31 mouse cellular contexts compared by ENCODE assay signal in genomic region chr1:136263355-136263754, GRCm38 (mm10). TPM values are rescaled to one million over a fixed set of nuclear protein-coding genes. Genes with fewer than 3 reads are reported as not detected.
DNase-seq lines count a peak whose midpoint lies in the region; ATAC-seq and TF ChIP-seq lines count a peak whose summit lies in the region.
"Had no signal": no experiment of that assay in that cellular context is flagged by ENCODE, and none has a peak within 500 bp of the region (broad histone marks: within the 10 kb centered on the region; RNA-seq: fewer than 3 reads in every experiment).

No protein-coding gene starts in this region.

- peak; percentile 41 for ATAC-seq in granulocyte monocyte progenitor cell, adult 5-6 weeks (replicated peaks; ENCODE audit: poor library complexity, severe bottlenecking)
- ATAC-seq: forebrain, embryonic 14.5 days; forebrain, postnatal 0 days; hindbrain, postnatal 0 days; inflammation-experienced regulatory T-cells, adult 6 months; intestine, embryonic 16.5 days had no signal

- no peak overlapping the region for H3K4me3 ChIP-seq in layer of hippocampus, adult 2 months
- H3K4me3 ChIP-seq: embryonic facial prominence, embryonic 12.5 days; embryonic facial prominence, embryonic 15.5 days; gastrocnemius, adult 2 months; heart, embryonic 12.5 days; heart, embryonic 15.5 days had no signal

- DNase-seq in cerebellum, adult 9-11 months: peak; percentile 11
- DNase-seq in cerebellum, adult 9-10 months: no peak
- DNase-seq in 416B (ENCODE audit: low read depth): peak; percentile 43
- DNase-seq in layer of hippocampus, adult 2 months (ENCODE audit: low spot score in 2 of 2): no peak
- DNase-seq in urinary bladder, adult 2 months (ENCODE audit: low spot score): no peak
- DNase-seq: adrenal gland, adult 2 months; adrenal gland, postnatal 14 days; B cell, adult 2 months; cerebellum, adult 11 months; cerebellum, adult 2 months; cerebellum, postnatal 14 days; forebrain, postnatal 0 days; gastrocnemius, adult 2 months; gastrocnemius, postnatal 14 days; heart, postnatal 10 days; heart, postnatal 36 days had no signal

- TF ChIP-seq CTCF in layer of hippocampus, adult 2 months (conservative IDR thresholded peaks at IDR 0.05): no peak

- H3K27ac ChIP-seq in layer of hippocampus, adult 2 months: no peak overlapping the region
- H3K27ac ChIP-seq: embryonic facial prominence, embryonic 12.5 days; embryonic facial prominence, embryonic 15.5 days; gastrocnemius, adult 2 months; heart, embryonic 15.5 days; hindbrain, embryonic 14.5 days; hindbrain, postnatal 0 days had no signal

RNA-seq across cellular contexts. Expression of gene Gpr25, which starts 2.7 kb away (rescaled TPM):
- total RNA-seq in granulocyte monocyte progenitor cell, adult 5-6 weeks (2014; fragmentation: Nextera tagmentation): not detected in 2 replicates
- total RNA-seq in granulocyte monocyte progenitor cell, adult 5-6 weeks (2017): not detected in 2 replicates
- total RNA-seq in layer of hippocampus, adult 2 months (2021): 1 to 10 TPM; 5.0 to 5.5 TPM
- polyA plus RNA-seq in urinary bladder, adult 2 months (2012; rRNA removed): 0.06 and 0.10 TPM in 2 replicates
- total RNA-seq: adrenal gland, adult 2 months; adrenal gland, postnatal 14 days; adrenal gland, postnatal 4 days; gastrocnemius, adult 2 months; gastrocnemius, postnatal 14 days; heart, postnatal 10 days; heart, postnatal 36 days; MEL had no signal
- polyA plus RNA-seq: adrenal gland, adult 2 months; embryonic facial prominence, embryonic 12.5 days; embryonic facial prominence, embryonic 15.5 days; forebrain, embryonic 11.5 days; gonadal fat pad, adult 2 months; heart, embryonic 12.5 days; hindbrain, embryonic 11.5 days; inflammation-experienced regulatory T-cells, adult 6 months; intestine, embryonic 16.5 days had no signal

RNA-seq across cellular contexts. Expression of gene Inava, which starts 29.3 kb away (rescaled TPM):
- total RNA-seq in granulocyte monocyte progenitor cell, adult 5-6 weeks (2014; fragmentation: Nextera tagmentation): not detected in 2 replicates
- total RNA-seq in granulocyte monocyte progenitor cell, adult 5-6 weeks (2017): not detected in 2 replicates
- 1 to 10 TPM; 3.0 to 3.2 TPM for total RNA-seq in layer of hippocampus, adult 2 months (2021)
- polyA plus RNA-seq in urinary bladder, adult 2 months (2012; rRNA removed): 22.4 and 24.3 TPM in 2 replicates
- total RNA-seq: adrenal gland, postnatal 14 days; gastrocnemius, adult 2 months; gastrocnemius, postnatal 14 days; heart, postnatal 36 days had no signal

RNA-seq across cellular contexts. Expression of gene Mroh3, which starts 50.7 kb away (rescaled TPM):
- total RNA-seq in granulocyte monocyte progenitor cell, adult 5-6 weeks (2014; fragmentation: Nextera tagmentation): not detected in 2 replicates
- not detected in 2 replicates for total RNA-seq in granulocyte monocyte progenitor cell, adult 5-6 weeks (2017)
- 1 to 10 TPM; 1.3 to 1.5 TPM for total RNA-seq in layer of hippocampus, adult 2 months (2021)
- 2.0 and 3.1 TPM in 2 replicates for polyA plus RNA-seq in urinary bladder, adult 2 months (2012; rRNA removed)
- total RNA-seq: adrenal gland, adult 2 months; adrenal gland, postnatal 14 days; adrenal gland, postnatal 4 days; forebrain, postnatal 0 days; gastrocnemius, adult 2 months; gastrocnemius, postnatal 14 days; heart, postnatal 10 days; heart, postnatal 36 days; MEL had no signal
- polyA plus RNA-seq: adrenal gland, adult 2 months; embryonic facial prominence, embryonic 15.5 days; forebrain, embryonic 14.5 days; forebrain, postnatal 0 days; heart, embryonic 12.5 days; heart, embryonic 15.5 days; hindbrain, embryonic 14.5 days; inflammation-experienced regulatory T-cells, adult 6 months had no signal

Comparison
In these comparisons a context has a peak if more than half of its experiments do, and no peak if none do; other contexts are left out.
1. DNase-seq: peak in cerebellum, adult 9-11 months (single experiment) and 416B (single experiment); none in cerebellum, adult 9-10 months (single experiment), layer of hippocampus, adult 2 months (0 of 2) and urinary bladder, adult 2 months (single experiment).
2. RNA of gene Gpr25, which starts 2.7 kb away (total RNA-seq): 5.0 to 5.5 TPM in layer of hippocampus, adult 2 months; not detected in granulocyte monocyte progenitor cell, adult 5-6 weeks; every median in the first group is over 4 times any median in the second.
3. RNA of gene Inava, which starts 29.3 kb away (total RNA-seq): 3.0 to 3.2 TPM in layer of hippocampus, adult 2 months; not detected in granulocyte monocyte progenitor cell, adult 5-6 weeks; every median in the first group is over 4 times any median in the second.